Mouse (Mus musculus) CD4-positive, CD25-positive, alpha-beta regulatory T cell, adult 4 months (primary cell): Measurements from ENCODE around the gene Arpc4. TPM values are rescaled to one million over a fixed set of nuclear protein-coding genes. Genes with fewer than 3 reads are reported as not detected.

Experiments used
- ATAC-seq: one replicate; pipeline ENCODE4 v1.8.0; 2017
- polyA plus RNA-seq, 2 experiments: library from polyadenylated mRNA; unstranded; fragments of 100-300 nt; shearing (Covaris generic); gene quantifications; one replicate each; pipeline ENCODE4 v1.2.1; 2017

Gene Arpc4
- polyA plus RNA-seq, 2 experiments from 2014 or later: 574 to 794 TPM

- ATAC-seq: no peak
Observed at GRCm38 (mm10) chr6:113405483-113405882, 27.6 kb downstream of the Arpc4 start.

DNA sequence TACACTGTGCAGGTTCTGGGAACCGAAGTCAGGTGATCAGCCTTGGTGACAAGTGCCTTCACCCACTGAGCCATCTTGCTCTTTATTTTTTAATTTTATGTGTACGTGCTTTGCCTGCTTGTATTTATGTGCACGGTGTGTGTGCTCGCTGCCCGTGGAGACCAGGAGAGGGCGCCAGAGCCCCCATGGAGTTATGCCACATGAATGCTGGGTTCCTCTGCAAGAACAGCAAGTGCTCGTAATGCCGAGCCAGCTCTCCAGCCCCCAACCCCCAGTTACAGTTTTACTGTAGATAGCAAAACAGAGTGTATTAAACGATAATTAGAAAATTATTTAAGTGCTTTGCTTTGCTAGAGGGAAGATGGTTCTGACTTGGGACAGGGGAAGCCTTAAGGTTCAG is 28.8 kb downstream of the Arpc4 start:
- no peak for ATAC-seq

GRCm38 (mm10) chr6:113410001-113410400 is 32.1 kb downstream of the Arpc4 start:
- no peak for ATAC-seq

DNA sequence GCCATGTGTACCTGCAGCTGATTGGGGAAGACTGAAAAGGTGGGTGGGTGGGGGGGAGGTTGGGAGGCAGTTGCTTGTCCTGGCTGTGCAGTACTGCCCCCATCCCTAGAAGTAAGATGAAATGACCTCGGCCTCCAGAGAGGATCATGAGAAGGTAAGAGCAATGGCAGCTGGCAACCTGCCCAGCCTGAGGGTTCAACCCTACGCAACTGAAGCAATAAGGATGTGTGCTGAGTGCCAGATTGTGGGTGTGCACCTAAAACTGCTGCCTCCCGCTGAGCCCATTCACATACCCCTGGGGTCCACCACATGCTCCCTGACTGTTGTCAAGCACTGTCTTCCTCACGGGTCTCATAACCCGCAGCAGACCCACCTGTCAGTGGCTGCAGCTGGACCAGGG is 38.5 kb downstream of the Arpc4 start:
- ATAC-seq: no peak

DNA sequence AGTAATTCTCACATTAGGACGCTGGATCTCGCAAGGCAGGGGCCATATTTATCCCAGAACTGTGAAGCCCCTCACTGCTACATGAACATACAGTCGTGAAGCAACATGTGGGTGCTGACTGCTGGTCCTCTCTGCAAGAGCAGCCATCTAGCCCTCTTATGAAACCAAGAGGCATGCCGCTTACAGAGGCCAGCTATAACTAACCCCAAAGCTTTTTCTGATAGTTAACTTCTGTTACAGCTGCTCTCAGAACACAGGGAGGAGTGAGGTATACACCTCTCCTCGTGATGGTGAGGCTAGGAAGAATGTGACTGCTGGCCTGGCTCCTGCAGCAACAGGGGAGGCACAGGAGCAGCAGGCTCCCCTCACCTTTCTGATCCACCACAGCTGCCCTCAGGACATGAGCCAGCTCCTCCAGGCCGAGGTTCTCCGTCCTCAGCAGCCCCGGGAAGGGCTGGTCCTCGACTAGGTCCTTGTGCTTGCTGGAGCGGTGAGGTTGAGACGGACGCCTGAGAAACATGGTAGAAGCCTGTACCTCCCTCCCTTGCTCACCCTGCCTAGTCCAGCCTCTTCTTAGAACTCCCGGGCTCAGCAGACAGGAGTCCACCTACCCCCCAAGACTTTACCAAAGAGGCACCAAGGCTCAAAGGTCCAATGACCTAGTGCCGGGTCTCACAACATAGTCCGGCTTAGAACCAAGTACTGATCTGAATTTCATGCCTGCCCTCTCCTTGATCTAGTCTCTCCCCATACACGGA is 40.7 kb downstream of the Arpc4 start:
- peak; percentile 33 for ATAC-seq

- ATAC-seq: peak; percentile 99
Observed at GRCm38 (mm10) chr6:113419199-113419587, 41.3 kb downstream of the Arpc4 start, which contains the start of gene Rpusd3. Gene Rpusd3 (minus strand): TSS chr6:113419340.

- ATAC-seq: no peak
Observed at GRCm38 (mm10) chr6:113423000-113423399, 45.1 kb downstream of the Arpc4 start.

DNA sequence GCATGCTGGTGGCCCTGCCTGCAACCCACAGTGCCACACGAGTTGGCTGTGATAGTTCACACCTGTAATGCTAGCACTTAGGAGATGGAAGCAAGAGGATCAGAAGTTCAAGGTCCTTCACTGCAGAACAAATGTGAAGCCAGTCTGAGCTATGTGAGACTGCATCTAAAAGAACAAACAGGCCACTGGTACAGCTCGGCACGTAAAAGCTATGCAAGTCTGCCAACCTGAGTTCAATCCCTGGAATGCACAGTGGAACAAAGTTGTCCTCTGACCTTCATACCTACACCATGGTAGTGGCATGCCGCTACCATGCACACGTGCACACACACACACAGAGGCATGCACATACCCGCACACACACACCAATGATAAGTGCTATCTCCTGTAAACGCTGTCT is 46.3 kb downstream of the Arpc4 start:
- ATAC-seq: no peak

- no peak for ATAC-seq
Observed at GRCm38 (mm10) chr6:113426696-113427095, 48.8 kb downstream of the Arpc4 start.

- peak; percentile 53 for ATAC-seq
Observed at GRCm38 (mm10) chr6:113427397-113427796, 49.5 kb downstream of the Arpc4 start.

- ATAC-seq: no peak
Observed at GRCm38 (mm10) chr6:113428006-113428405, 50.1 kb downstream of the Arpc4 start.

DNA sequence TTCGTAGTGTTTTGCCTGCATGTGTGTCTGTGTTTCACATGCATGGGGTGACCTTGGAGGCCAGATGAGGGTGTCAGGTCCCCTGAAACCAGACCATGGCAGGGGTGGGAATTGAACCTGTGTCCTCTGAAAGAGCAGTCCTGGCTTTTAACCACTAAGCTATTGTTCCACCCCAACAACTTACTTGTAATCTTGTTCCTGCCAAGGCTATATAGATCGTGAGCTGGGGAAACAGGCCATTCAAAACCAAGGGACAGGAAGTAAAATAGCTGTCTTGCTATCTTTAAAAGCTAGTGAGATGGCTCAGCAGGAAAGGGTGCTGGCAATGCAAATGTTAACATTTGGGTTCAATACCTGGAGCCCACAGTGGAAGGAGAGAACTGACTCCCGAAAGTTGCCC is 52.0 kb downstream of the Arpc4 start:
- no peak for ATAC-seq

DNA sequence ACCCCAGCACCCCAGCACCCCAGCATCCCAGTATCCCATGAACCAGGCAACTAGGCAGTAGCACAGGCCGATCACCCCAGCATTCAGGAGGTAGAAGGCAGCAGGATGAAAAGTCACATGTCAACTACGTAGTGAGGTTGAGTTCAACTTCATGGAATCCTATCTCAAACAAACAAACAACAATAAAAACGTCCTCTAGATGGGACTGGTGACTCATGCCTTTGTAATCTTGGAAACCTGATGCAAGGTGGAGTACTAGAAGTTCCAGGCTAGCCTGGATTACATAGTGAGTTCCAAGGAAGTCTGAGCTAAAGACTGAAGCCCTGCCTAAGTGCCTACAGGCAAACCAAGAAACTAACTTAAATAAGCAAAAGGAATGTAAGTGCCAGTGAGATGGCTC is 52.9 kb downstream of the Arpc4 start:
- no peak for ATAC-seq

DNA sequence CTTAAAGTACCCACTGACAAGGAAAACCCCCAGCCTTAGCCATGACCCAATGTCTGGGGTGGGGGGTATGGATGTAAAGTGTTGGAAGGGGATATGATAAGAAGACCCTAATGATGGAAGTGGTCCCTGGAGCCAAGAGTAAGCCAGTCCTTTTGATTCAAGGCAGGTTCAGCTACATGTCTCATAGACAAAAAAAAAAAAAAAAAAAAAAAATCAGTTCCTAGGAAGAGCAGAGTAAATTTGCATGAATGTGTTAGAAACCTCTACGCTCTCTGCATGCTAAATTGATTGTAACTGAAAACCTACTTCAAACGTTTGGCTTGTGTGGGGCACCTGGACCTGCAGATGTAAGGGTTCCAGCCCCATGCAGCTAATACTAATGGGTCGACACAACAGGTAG is 53.9 kb downstream of the Arpc4 start:
- ATAC-seq: no peak

GRCm38 (mm10) chr6:113433661-113434060 is 55.7 kb downstream of the Arpc4 start:
- ATAC-seq: no peak

DNA sequence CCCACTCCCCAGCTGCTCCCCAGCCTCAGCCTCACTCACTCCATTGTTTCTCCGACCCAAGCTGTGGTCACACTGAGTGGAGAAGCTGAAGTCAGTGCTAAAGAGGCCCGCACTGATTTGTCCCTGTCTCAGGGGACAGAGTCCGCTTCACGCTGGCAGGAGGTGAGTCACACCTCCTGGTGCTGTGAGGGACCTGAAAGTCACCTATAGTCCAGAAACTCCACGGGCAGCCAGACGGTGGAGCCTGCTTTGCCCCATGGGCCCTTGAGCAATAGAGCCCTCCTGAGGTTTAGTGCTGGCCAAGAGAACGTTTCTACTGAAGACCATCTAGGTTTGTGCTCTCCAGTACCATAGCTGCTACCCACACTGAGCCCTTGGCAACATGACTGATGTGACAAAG is 56.8 kb downstream of the Arpc4 start:
- no peak for ATAC-seq

DNA sequence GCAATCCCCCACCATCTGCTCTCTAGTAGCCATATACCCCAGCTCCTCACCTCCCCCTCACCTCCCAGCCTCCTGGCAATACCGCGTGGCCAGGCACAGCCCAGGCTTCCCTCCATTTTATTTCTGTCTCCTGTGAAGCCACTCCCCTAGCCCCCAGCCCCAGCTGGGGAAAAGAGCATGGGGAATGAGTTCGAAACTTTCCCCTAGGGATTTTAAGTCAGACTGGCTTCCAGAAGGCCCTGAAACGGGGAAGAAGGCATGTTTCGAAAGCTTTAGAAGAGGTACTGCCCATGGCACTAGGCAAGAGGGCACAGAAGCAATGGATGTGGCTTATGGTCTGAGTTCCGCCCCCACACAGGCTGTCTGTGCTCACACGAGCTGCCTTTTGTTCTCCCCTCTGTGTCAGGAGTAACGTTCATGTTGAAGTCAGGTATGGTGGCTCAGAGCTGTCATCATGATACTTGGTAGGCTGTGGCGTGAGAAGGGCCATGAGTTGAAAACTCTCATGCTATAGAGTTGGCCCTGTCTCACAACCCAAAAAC is 57.8 kb downstream of the Arpc4 start, which contains the start of gene Cidec:
TSS of gene Cidec (minus strand) at position 97 of the 542 bp plus-strand sequence.
- no peak for ATAC-seq

DNA sequence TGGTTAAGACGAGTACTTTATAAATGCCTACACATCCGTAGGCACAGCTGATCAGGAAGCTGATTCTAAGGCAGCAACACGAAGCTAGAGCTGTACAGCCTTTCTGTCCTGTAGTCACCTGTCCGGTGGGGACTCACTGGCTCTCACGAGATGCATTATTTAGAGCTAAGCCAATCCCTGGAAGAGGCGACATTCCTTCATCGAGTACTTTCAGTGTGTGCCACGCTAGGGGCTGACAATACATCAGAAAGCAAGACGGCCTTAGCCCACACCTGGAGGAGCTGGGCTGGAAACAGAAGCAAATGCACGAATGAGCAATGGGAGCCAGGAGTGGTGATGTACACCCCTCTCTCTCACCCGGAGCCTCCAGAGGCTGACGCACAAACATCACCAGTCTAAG is 59.2 kb downstream of the Arpc4 start:
- no peak for ATAC-seq

GRCm38 (mm10) chr6:113438721-113439430 is 61.0 kb downstream of the Arpc4 start:
- ATAC-seq: no peak
